Mouse (Mus musculus): ENCODE measurements at regions not wholly inside any gene's neighbourhood (a gene's known extent, or its start where the extent isn't known, plus 50 kb on each side); places are given as distances from the start of the nearest gene placed in this dataset.

DNA sequence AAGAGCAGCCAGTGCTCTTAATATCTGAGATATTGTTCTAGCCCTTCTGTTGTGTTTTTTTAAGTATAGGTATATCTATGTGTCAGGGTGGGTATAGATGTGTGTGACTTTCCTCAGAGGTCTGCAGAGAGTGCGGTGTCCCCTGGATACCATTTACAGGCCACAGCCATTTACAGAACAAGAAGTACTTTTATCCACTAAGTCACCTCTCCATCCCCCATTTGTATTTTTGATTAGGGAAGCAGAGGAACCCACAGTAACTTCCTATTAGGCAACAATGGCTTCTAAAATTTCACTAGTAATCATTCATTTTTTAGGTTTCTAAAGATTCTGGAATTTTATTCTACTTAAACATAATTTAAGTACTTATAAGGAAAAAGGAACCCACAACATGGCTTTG is 396.7 kb downstream of the Tex13c3 start:
- intact Hi-C loops (cut with DNase I) = no loop called here
- no peak for DNase-seq

DNA sequence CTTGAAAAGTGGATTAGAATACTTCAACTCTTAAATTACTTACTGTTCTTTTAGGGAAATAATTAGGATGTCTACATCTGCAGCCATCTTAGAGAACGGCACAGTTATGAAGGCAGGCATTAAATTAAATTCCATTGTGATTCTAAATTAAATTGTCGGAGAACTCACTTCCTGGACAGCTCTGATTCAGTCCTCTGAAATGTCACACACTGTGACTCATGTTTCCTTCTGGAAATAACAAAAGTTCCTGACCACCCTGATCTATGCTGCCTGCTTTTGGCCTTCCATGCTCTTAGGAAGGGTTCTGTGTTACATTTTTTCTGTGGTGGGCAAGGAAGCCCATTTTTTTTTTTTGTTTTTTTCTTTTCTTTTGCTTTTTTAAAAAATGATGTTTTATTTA is 401.1 kb downstream of the Tex13c3 start:
- no peak for DNase-seq
- intact Hi-C loops (cut with DNase I) = no loop called here

Small RNAs in the stretch of these regions (microRNA-seq; reads per million reads assigned to microRNA genes)
- gene Mir221 (580 to 1,699 reads per million in 2 experiments), gene Mir222 (64.9 to 193 reads per million in 2 experiments)

All from heart, postnatal 10 days (tissue).